Mouse (Mus musculus): ENCODE data around the gene Tent5c. TPM values are rescaled to one million over a fixed set of nuclear protein-coding genes. Genes with fewer than 3 reads are reported as not detected.

Gene Tent5c
- polyA plus RNA-seq, 1 experiment from 2014 or later = 6.7 TPM

GRCm38 (mm10) chr3:100463160-100463958 lies 25.8 kb downstream of the Tent5c start:
- no peak overlapping the region for H3K9ac ChIP-seq
- H3K4me1 ChIP-seq = peaks cover 21% of the 10 kb centered on the region
- H3K27ac ChIP-seq = no peak overlapping the region
- H3K4me3 ChIP-seq = no peak overlapping the region
- no peaks in the 10 kb centered on the region for H3K36me3 ChIP-seq
- H3K27me3 ChIP-seq = no peaks in the 10 kb centered on the region
- peak; percentile 78 for ATAC-seq (ENCODE audit: low FRiP score, low read depth)
- no peaks in the 10 kb centered on the region for H3K9me3 ChIP-seq
- peak overlapping the region; percentile 26 for H3K4me2 ChIP-seq (replicated peaks)
- 30% methylated on average over 12 of the region's 12 CpGs for WGBS

GRCm38 (mm10) chr3:100462235-100463083 lies 26.7 kb downstream of the Tent5c start:
- Histone ChIP-seq H3K36me3 (no peaks in the 10 kb centered on the region), H3K9me3 (no peaks in the 10 kb centered on the region), H3K4me1 (peaks cover 21% of the 10 kb centered on the region), H3K9ac (no peak overlapping the region), H3K27me3 (no peaks in the 10 kb centered on the region), H3K4me2 (replicated peaks) (no peak overlapping the region), H3K27ac (no peak overlapping the region), H3K4me3 (no peak overlapping the region)
- 73% methylated on average over 8 of the region's 8 CpGs for WGBS
- no peak for ATAC-seq (ENCODE audit: low FRiP score, low read depth)

- WGBS = 79% methylated on average over 2 of the region's 2 CpGs
- no peak overlapping the region for H3K9ac ChIP-seq
- ATAC-seq (ENCODE audit: low FRiP score, low read depth) = no peak
These were observed 28.6 kb downstream of the Tent5c start for GRCm38 (mm10) chr3:100460510-100460909.

GRCm38 (mm10) chr3:100443798-100444500 lies 45.2 kb downstream of the Tent5c start:
- no peak overlapping the region for H3K4me2 ChIP-seq (replicated peaks)
- peaks cover 5% of the 10 kb centered on the region for H3K4me1 ChIP-seq
- H3K36me3 ChIP-seq = no peaks in the 10 kb centered on the region
- no peak overlapping the region for H3K27ac ChIP-seq
- 79% methylated on average over 7 of the region's 7 CpGs for WGBS
- no peaks in the 10 kb centered on the region for H3K27me3 ChIP-seq
- H3K9me3 ChIP-seq = no peaks in the 10 kb centered on the region
- no peak overlapping the region for H3K4me3 ChIP-seq
- no peak overlapping the region for H3K9ac ChIP-seq
- no peak for ATAC-seq (ENCODE audit: low FRiP score, low read depth)

More at GRCm38 (mm10) chr3:100460510-100460909, 28.6 kb downstream of the Tent5c start:
- H3K9me3 ChIP-seq = no peaks in the 10 kb centered on the region
- H3K4me3 ChIP-seq = no peak overlapping the region
- peaks cover 21% of the 10 kb centered on the region for H3K4me1 ChIP-seq
- no peak overlapping the region for H3K4me2 ChIP-seq (replicated peaks)
- no peak overlapping the region for H3K27ac ChIP-seq
- H3K36me3 ChIP-seq = no peaks in the 10 kb centered on the region
- H3K27me3 ChIP-seq = no peaks in the 10 kb centered on the region

- Histone ChIP-seq H3K36me3 (no peaks in the 10 kb centered on the region), H3K4me3 (no peak overlapping the region), H3K4me1 (peaks cover 13% of the 10 kb centered on the region), H3K9me3 (no peaks in the 10 kb centered on the region), H3K27me3 (no peaks in the 10 kb centered on the region), H3K4me2 (replicated peaks) (no peak overlapping the region), H3K9ac (no peak overlapping the region), H3K27ac (no peak overlapping the region)
- ATAC-seq (ENCODE audit: low FRiP score, low read depth) = no peak
- 86% methylated on average over 6 of the region's 6 CpGs for WGBS
These were observed 46.6 kb downstream of the Tent5c start for GRCm38 (mm10) chr3:100442499-100442898.

- no peak for ATAC-seq (ENCODE audit: low FRiP score, low read depth)
- Histone ChIP-seq H3K9ac (no peak overlapping the region), H3K4me1 (peaks cover 13% of the 10 kb centered on the region), H3K4me2 (replicated peaks) (no peak overlapping the region), H3K4me3 (no peak overlapping the region), H3K9me3 (no peaks in the 10 kb centered on the region), H3K36me3 (no peaks in the 10 kb centered on the region), H3K27me3 (no peaks in the 10 kb centered on the region), H3K27ac (no peak overlapping the region)
- 77% methylated on average over 4 of the region's 4 CpGs for WGBS
These were observed 48.4 kb downstream of the Tent5c start for GRCm38 (mm10) chr3:100440754-100441153.

GRCm38 (mm10) chr3:100440009-100440408 lies 49.1 kb downstream of the Tent5c start:
- Histone ChIP-seq H3K9me3 (no peaks in the 10 kb centered on the region), H3K27ac (no peak overlapping the region), H3K4me3 (no peak overlapping the region), H3K4me1 (peaks cover 13% of the 10 kb centered on the region), H3K9ac (no peak overlapping the region), H3K27me3 (no peaks in the 10 kb centered on the region), H3K4me2 (replicated peaks) (no peak overlapping the region), H3K36me3 (no peaks in the 10 kb centered on the region)
- no peak for ATAC-seq (ENCODE audit: low FRiP score, low read depth)
- WGBS = 61% methylated on average over 6 of the region's 6 CpGs

- Histone ChIP-seq H3K9me3 (no peaks in the 10 kb centered on the region), H3K4me2 (replicated peaks) (no peak overlapping the region), H3K27me3 (no peaks in the 10 kb centered on the region), H3K9ac (no peak overlapping the region), H3K27ac (no peak overlapping the region), H3K4me1 (peaks cover 13% of the 10 kb centered on the region), H3K36me3 (no peaks in the 10 kb centered on the region), H3K4me3 (no peak overlapping the region)
- peak; percentile 32; the same call in 1 of the 2 replicates for ATAC-seq (ENCODE audit: low FRiP score, low read depth)
- 31% methylated on average over 3 of the region's 3 CpGs for WGBS
These were observed 50.0 kb downstream of the Tent5c start for GRCm38 (mm10) chr3:100439088-100439487.

GRCm38 (mm10) chr3:100438461-100439002 lies 50.6 kb downstream of the Tent5c start:
- H3K27ac ChIP-seq = no peak overlapping the region
- H3K36me3 ChIP-seq = no peaks in the 10 kb centered on the region
- H3K4me3 ChIP-seq = no peak overlapping the region
- H3K4me2 ChIP-seq (replicated peaks) = no peak overlapping the region
- no peaks in the 10 kb centered on the region for H3K27me3 ChIP-seq
- peaks cover 13% of the 10 kb centered on the region for H3K4me1 ChIP-seq
- no peaks in the 10 kb centered on the region for H3K9me3 ChIP-seq
- WGBS = 68% methylated on average over 4 of the region's 4 CpGs
- no peak overlapping the region for H3K9ac ChIP-seq
- peak; percentile 40; the same call in 1 of the 2 replicates for ATAC-seq (ENCODE audit: low FRiP score, low read depth)

- Histone ChIP-seq H3K9me3 (no peaks in the 10 kb centered on the region), H3K27me3 (no peaks in the 10 kb centered on the region), H3K4me2 (replicated peaks) (no peak overlapping the region), H3K27ac (no peak overlapping the region), H3K4me1 (peaks cover 13% of the 10 kb centered on the region), H3K4me3 (no peak overlapping the region), H3K36me3 (no peaks in the 10 kb centered on the region), H3K9ac (no peak overlapping the region)
- ATAC-seq (ENCODE audit: low FRiP score, low read depth) = no peak
- 80% methylated on average over 7 of the region's 7 CpGs for WGBS
These were observed 52.4 kb downstream of the Tent5c start for GRCm38 (mm10) chr3:100436756-100437155.

- no peaks in the 10 kb centered on the region for H3K36me3 ChIP-seq
- no peak overlapping the region for H3K4me2 ChIP-seq (replicated peaks)
- H3K4me1 ChIP-seq = peaks cover 3% of the 10 kb centered on the region; the same call in 1 of the 2 replicates
- no peak overlapping the region for H3K9ac ChIP-seq
- WGBS = 86% methylated on average over 4 of the region's 4 CpGs
- ATAC-seq (ENCODE audit: low FRiP score, low read depth) = no peak
- H3K27me3 ChIP-seq = no peaks in the 10 kb centered on the region
- H3K9me3 ChIP-seq = no peaks in the 10 kb centered on the region
- no peak overlapping the region for H3K4me3 ChIP-seq
- no peak overlapping the region for H3K27ac ChIP-seq
These were observed 57.4 kb downstream of the Tent5c start for GRCm38 (mm10) chr3:100431705-100432104.
